Mouse (Mus musculus) CH12.LX (cell line): Measurements from ENCODE around the gene Calhm3. TPM values are rescaled to one million over a fixed set of nuclear protein-coding genes. Genes with fewer than 3 reads are reported as not detected.

Experiments
- DNase-seq: peaks from one replicate; pipeline ENCODE4 v3.0.0-alpha.2; 2013; ENCODE audit errors: extremely low read depth
- H3K27ac ChIP-seq: 2 replicates; pipeline ENCODE4 v1.5.1; 2012; ENCODE audit warnings: low read depth, mild to moderate bottlenecking, control low read depth, moderate library complexity; ENCODE audit not compliant: insufficient read depth
- H3K27me3 ChIP-seq: replicated peaks from 2 replicates; pipeline ENCODE3; 2012; ENCODE audit warnings: inconsistent platforms
- H3K36me3 ChIP-seq, 2 experiments: replicated peaks in 1 of 2; 2 replicates each; pipeline versions ENCODE3 to v1.6.1; 2012; ENCODE audit warnings: inconsistent platforms in 1 of 2, low read length in 1 of 2, mild to moderate bottlenecking in 1 of 2, mixed read lengths in 1 of 2, moderate library complexity in 1 of 2; ENCODE audit not compliant: control insufficient read depth in 1 of 2, insufficient read depth in 1 of 2
- H3K4me1 ChIP-seq, 2 experiments: 2 replicates each; pipeline ENCODE4 v1.6.1; 2012; ENCODE audit warnings: inconsistent platforms in 1 of 2, moderate library complexity in 1 of 2; ENCODE audit not compliant: insufficient read depth in 2 of 2, control insufficient read depth in 1 of 2
- H3K4me2 ChIP-seq: 2 replicates; pipeline ENCODE4 v1.6.1; 2012; ENCODE audit warnings: low read depth, mild to moderate bottlenecking, control low read depth; ENCODE audit not compliant: poor library complexity, insufficient read depth, severe bottlenecking
- H3K4me3 ChIP-seq, 3 experiments: fragments of 150-350 bp in 1 of 3; sonication (generic) in 1 of 3; replicated peaks in 1 of 3; 2 replicates each; pipeline versions ENCODE3 to v1.5.1; 2011 to 2012; ENCODE audit warnings: low read depth in 2 of 3, low read length in 2 of 3, mild to moderate bottlenecking in 2 of 3, moderate library complexity in 2 of 3, control low read depth in 1 of 3, improper control_type of control experiment in 1 of 3, inconsistent platforms in 1 of 3, mixed read lengths in 1 of 3; ENCODE audit not compliant: poor library complexity in 1 of 3
- H3K79me2 ChIP-seq: replicated peaks from 2 replicates; pipeline ENCODE4 v1.6.1; 2012; ENCODE audit warnings: mild to moderate bottlenecking, moderate library complexity; ENCODE audit not compliant: control insufficient read depth, poor library complexity, insufficient read depth, severe bottlenecking; ENCODE audit errors: extremely low read depth
- H3K9ac ChIP-seq: 2 replicates; pipeline ENCODE4 v1.6.1; 2012; ENCODE audit warnings: low read depth, mild to moderate bottlenecking, control low read depth, moderate library complexity; ENCODE audit not compliant: insufficient read depth
- H3K9me3 ChIP-seq: replicated peaks from 2 replicates; pipeline ENCODE3; 2012; ENCODE audit warnings: low read length, inconsistent platforms, mixed read lengths
- BHLHE40 ChIP-seq: IDR thresholded peaks from 2 replicates; pipeline ENCODE4 v1.6.1; 2011; ENCODE audit warnings: mild to moderate bottlenecking, low read depth, low read length, improper control_type of control experiment
- CHD2 ChIP-seq: IDR thresholded peaks from 2 replicates; pipeline ENCODE4 v1.6.1; 2011; ENCODE audit warnings: low read length, improper control_type of control experiment
- CTCF ChIP-seq, 2 experiments: IDR thresholded peaks in 1 of 2; conservative IDR thresholded peaks in 1 of 2; 2 replicates each; pipeline ENCODE4 v1.5.1; 2011 to 2012; ENCODE audit warnings: low read depth in 2 of 2, low read length in 2 of 2, improper control_type of control experiment in 1 of 2, inconsistent platforms in 1 of 2, mild to moderate bottlenecking in 1 of 2, moderate library complexity in 1 of 2
- ELF1 ChIP-seq: IDR thresholded peaks from 2 replicates; pipeline ENCODE4 v1.6.1; 2014; ENCODE audit warnings: low read depth, mild to moderate bottlenecking, inconsistent platforms, low read length, improper control_type of control experiment
- EP300 ChIP-seq: IDR thresholded peaks from 2 replicates; pipeline ENCODE4 v1.6.1; 2011; ENCODE audit warnings: low read length, improper control_type of control experiment
- ETS1 ChIP-seq: conservative IDR thresholded peaks from 2 replicates; pipeline ENCODE4 v1.6.1; 2012; ENCODE audit warnings: low read depth, mild to moderate bottlenecking, inconsistent platforms, low read length, improper control_type of control experiment, moderate library complexity
- HCFC1 ChIP-seq: IDR thresholded peaks from 2 replicates; pipeline ENCODE4 v1.6.1; 2012; ENCODE audit warnings: low read depth, mild to moderate bottlenecking, inconsistent platforms, low read length, improper control_type of control experiment
- IRF4 ChIP-seq: IDR thresholded peaks from 2 replicates; pipeline ENCODE4 v1.6.1; 2014; ENCODE audit warnings: low read depth, mild to moderate bottlenecking, inconsistent platforms, low read length, improper control_type of control experiment
- JUN ChIP-seq: IDR thresholded peaks from 2 replicates; pipeline ENCODE4 v1.6.1; 2011; ENCODE audit warnings: low read depth, mild to moderate bottlenecking, low read length, improper control_type of control experiment, moderate library complexity; ENCODE audit not compliant: insufficient read depth
- JUND ChIP-seq: conservative IDR thresholded peaks from 2 replicates; pipeline ENCODE4 v1.6.1; 2011; ENCODE audit warnings: low read depth, low read length, improper control_type of control experiment
- MAX ChIP-seq: IDR thresholded peaks from 2 replicates; pipeline ENCODE4 v1.6.1; 2011; ENCODE audit warnings: low read length, improper control_type of control experiment
- MAZ ChIP-seq: IDR thresholded peaks from 2 replicates; pipeline ENCODE4 v1.6.1; 2012; ENCODE audit warnings: low read depth, mild to moderate bottlenecking, inconsistent platforms, low read length, improper control_type of control experiment, moderate library complexity
- MEF2A ChIP-seq: IDR thresholded peaks from 2 replicates; pipeline ENCODE4 v1.6.1; 2014; ENCODE audit warnings: low read depth, mild to moderate bottlenecking, inconsistent platforms, low read length, improper control_type of control experiment, borderline replicate concordance
- MYC ChIP-seq: IDR thresholded peaks from 2 replicates; pipeline ENCODE4 v1.6.1; 2011; ENCODE audit warnings: low read depth, mild to moderate bottlenecking, improper control_type of control experiment, low read length
- PAX5 ChIP-seq: IDR thresholded peaks from 2 replicates; pipeline ENCODE4 v1.6.1; 2012; ENCODE audit warnings: low read length, inconsistent platforms, mixed read lengths
- RAD21 ChIP-seq: IDR thresholded peaks from 2 replicates; pipeline ENCODE4 v1.6.1; 2011; ENCODE audit warnings: low read depth, mild to moderate bottlenecking, low read length, improper control_type of control experiment, moderate library complexity
- SIN3A ChIP-seq: IDR thresholded peaks from 2 replicates; pipeline ENCODE4 v1.6.1; 2012; ENCODE audit warnings: low read length, improper control_type of control experiment, inconsistent platforms
- TBP ChIP-seq: conservative IDR thresholded peaks from 2 replicates; pipeline ENCODE4 v1.6.1; 2011; ENCODE audit warnings: low read depth, low read length, improper control_type of control experiment
- TCF12 ChIP-seq: IDR thresholded peaks from 2 replicates; pipeline ENCODE4 v1.6.1; 2014; ENCODE audit warnings: low read depth, mild to moderate bottlenecking, inconsistent platforms, low read length, improper control_type of control experiment
- UBTF ChIP-seq: IDR thresholded peaks from 2 replicates; pipeline ENCODE4 v1.6.1; 2012; ENCODE audit warnings: low read depth, mild to moderate bottlenecking, inconsistent platforms, low read length, improper control_type of control experiment, moderate library complexity
- USF2 ChIP-seq: conservative IDR thresholded peaks from 2 replicates; pipeline ENCODE4 v1.6.1; 2011; ENCODE audit warnings: low read depth, low read length, improper control_type of control experiment
- ZC3H11A ChIP-seq: IDR thresholded peaks from 2 replicates; pipeline ENCODE4 v1.6.1; 2012; ENCODE audit warnings: low read depth, mild to moderate bottlenecking, inconsistent platforms, low read length, improper control_type of control experiment
- ZKSCAN1 ChIP-seq: IDR thresholded peaks from 2 replicates; pipeline ENCODE4 v1.6.1; 2012; ENCODE audit warnings: low read depth, inconsistent platforms, low read length, improper control_type of control experiment, borderline replicate concordance
- ZMIZ1 ChIP-seq: IDR thresholded peaks from 2 replicates; pipeline ENCODE4 v1.6.1; 2012; ENCODE audit warnings: low read depth, mild to moderate bottlenecking, inconsistent platforms, low read length, improper control_type of control experiment
- ZNF384 ChIP-seq: IDR thresholded peaks from 2 replicates; pipeline ENCODE4 v1.6.1; 2012; ENCODE audit warnings: low read depth, low read length, improper control_type of control experiment, inconsistent platforms
- dilution Hi-C: fragments of 300-500 bp; cut with MboI; formaldehyde crosslinking; loops from 2 replicates; pipeline ENCODE4 v1.14.3; 2020; ENCODE audit warnings: low sequenced_read_pairs; ENCODE audit not compliant: extremely low pct_unique_long_range_greater_than_20kb, extremely low pct_ligation_motif_present
- in situ Hi-C: fragments of 300-500 bp; cut with MboI; formaldehyde crosslinking; loops from 3 replicates; pipeline ENCODE4 v1.14.3; 2019; ENCODE audit warnings: low sequenced_read_pairs, low pct_ligation_motif_present, low pct_unique_long_range_greater_than_20kb, mixed read lengths
- polyA plus RNA-seq: library from polyadenylated mRNA; unstranded; fragments of >175 nt; gene quantifications from 2 replicates; pipeline ENCODE4 v1.2.1, GENCODE M21; 2012; ENCODE audit warnings: low read depth; ENCODE audit not compliant: insufficient read length
- total RNA-seq, 2 experiments: library from RNA; depleted of rRNA; stranded (reverse); fragments of 300-350 nt in 1 of 2; fragments of >200 nt in 1 of 2; gene quantifications; 2 replicates each; pipeline ENCODE4 v1.2.3; 2012 to 2014

The Calhm3 gene
- total and polyA plus RNA-seq, 3 experiments, result not detected

GRCm38 (mm10) chr19:47153767-47154166 is 3.8 kb downstream of the Calhm3 start:
- DNase-seq, result no peak
- in situ Hi-C loops, result no loop called here

GRCm38 (mm10) chr19:47152062-47152369 is 5.5 kb downstream of the Calhm3 start:
- Histone ChIP-seq H3K9ac (no peak overlapping the region), H3K4me2 (no peak overlapping the region), H3K79me2 (no peaks in the 10 kb centered on the region), H3K4me3 (no peak overlapping the region), H3K9me3 (no peaks in the 10 kb centered on the region), H3K27ac (no peak overlapping the region), H3K4me1 (peaks cover 12 to 25% of the 10 kb centered on the region in 2 experiments), H3K36me3 (no peaks in the 10 kb centered on the region), H3K27me3 (no peaks in the 10 kb centered on the region)
- TF ChIP-seq MAX (no peak), TCF12 (no peak), CTCF (conservative IDR thresholded peaks at IDR 0.05 in 1 of 2, IDR thresholded peaks at IDR 0.05 in 1 of 2; ENCODE audit: low read depth in 2 of 2, low read length in 2 of 2) (no peak), MEF2A (no peak), UBTF (no peak), IRF4 (no peak), BHLHE40 (no peak), ZKSCAN1 (no peak), ZC3H11A (no peak), CHD2 (no peak), USF2 (no peak), JUND (no peak), ZNF384 (no peak), HCFC1 (no peak), ZMIZ1 (no peak), EP300 (no peak), TBP (no peak), PAX5 (no peak), MAZ (no peak)
- DNase-seq, result no peak
- in situ Hi-C loops (no loop called here), dilution Hi-C loops (no loop called here)

More at GRCm38 (mm10) chr19:47153767-47154166, 3.8 kb downstream of the Calhm3 start:
- TF ChIP-seq JUND, result no peak
- no peak for TF ChIP-seq SIN3A
- no peak for TF ChIP-seq JUN
- no peak for TF ChIP-seq TCF12
- TF ChIP-seq ETS1, result no peak
- TF ChIP-seq RAD21, result no peak
- no peak for TF ChIP-seq MYC
- TF ChIP-seq IRF4, result no peak
- TF ChIP-seq ELF1, result no peak
- no peak for TF ChIP-seq CTCF (conservative IDR thresholded peaks at IDR 0.05 in 1 of 2, IDR thresholded peaks at IDR 0.05 in 1 of 2; ENCODE audit: low read depth in 2 of 2, low read length in 2 of 2)
- Histone ChIP-seq H3K4me3 (no peak overlapping the region), H3K27ac (no peak overlapping the region), H3K9me3 (no peaks in the 10 kb centered on the region), H3K9ac (no peak overlapping the region), H3K4me2 (no peak overlapping the region), H3K27me3 (no peaks in the 10 kb centered on the region), H3K36me3 (no peaks in the 10 kb centered on the region), H3K4me1 (peaks cover 2 to 13% of the 10 kb centered on the region in 2 experiments; a peak in 3 of 4 replicates), H3K79me2 (no peaks in the 10 kb centered on the region)
- dilution Hi-C loops, result no loop called here
